Mouse (Mus musculus): ENCODE measurements around the gene Pcdh7. TPM values are rescaled to one million over a fixed set of nuclear protein-coding genes. Genes with fewer than 3 reads are reported as not detected.

Gene Pcdh7
- polyA plus RNA-seq, 2 experiments from 2014 or later: 0.06 TPM; not detected in 1

DNA sequence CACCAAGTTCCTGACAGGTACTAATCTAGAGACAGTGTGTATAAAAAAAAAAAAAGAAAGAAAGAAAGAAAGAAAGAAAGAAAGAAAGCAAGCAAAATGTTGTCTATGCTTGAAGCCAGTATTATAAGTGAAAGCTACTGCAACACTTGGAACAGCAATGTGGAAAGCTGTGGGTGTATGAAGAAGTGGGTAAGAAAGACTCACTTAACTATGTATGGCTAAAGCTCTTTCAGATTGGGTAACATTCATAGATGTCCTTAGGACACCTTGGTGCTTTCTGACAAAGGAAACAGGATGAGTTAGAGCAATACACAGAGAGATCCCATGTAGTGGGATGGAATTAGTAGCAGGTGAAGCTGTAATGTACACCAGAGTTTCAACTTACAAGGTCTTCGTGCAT, 32.6 kb downstream of the Pcdh7 start:
- no peak for ATAC-seq

DNA sequence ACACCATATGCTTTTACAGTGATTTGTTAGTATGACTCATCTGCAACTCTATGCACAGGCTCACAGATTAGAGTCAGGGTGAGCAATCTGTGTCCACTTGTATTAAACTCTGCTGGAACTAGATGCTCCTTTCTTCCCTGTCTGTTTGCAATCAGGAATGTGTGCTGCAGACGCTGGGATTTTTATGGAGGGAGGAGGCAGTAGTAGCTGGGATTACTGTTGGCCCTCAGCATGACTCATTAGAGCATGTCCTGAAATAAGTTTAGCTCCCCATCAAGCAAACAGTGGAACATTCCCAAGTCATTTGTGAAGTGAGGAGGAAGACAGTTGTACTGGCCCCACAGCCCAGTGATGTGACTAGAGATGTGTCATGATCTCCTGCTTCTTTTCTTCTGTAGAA, 38.0 kb downstream of the Pcdh7 start:
- no peak for ATAC-seq

DNA sequence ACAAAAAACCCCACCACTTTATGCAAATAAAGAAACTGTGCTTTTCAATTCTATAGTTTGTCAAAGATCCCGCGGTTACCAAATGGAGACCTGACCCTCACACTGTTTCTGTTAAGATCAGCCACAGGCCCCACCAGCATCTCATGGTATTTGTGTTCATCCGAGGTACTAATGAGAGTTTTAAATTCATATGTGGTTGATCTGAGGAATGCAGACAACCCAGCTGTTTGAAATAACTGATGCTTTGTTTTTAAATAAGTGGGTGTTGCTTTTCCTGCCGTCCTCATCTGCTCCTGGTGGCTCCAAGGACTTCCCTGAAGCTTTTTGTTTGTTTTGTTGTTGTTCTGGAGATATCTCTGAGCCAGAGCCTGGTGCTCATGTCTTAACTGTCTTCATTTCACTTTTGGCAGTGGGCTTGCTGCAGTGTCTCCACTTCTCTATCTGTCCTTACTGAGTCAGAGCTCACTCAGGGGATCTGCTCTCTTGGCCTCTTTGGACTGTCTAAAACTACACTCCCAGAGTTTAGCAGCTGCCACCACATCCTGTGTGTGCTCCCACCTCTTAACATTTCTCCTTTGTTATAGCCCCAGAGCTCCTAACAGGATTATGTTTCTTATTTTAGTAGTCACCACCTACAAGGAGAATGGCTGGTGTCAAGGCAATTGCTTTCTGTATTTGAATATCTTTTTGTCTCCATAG, 39.1 kb downstream of the Pcdh7 start:
- ATAC-seq: no peak

DNA sequence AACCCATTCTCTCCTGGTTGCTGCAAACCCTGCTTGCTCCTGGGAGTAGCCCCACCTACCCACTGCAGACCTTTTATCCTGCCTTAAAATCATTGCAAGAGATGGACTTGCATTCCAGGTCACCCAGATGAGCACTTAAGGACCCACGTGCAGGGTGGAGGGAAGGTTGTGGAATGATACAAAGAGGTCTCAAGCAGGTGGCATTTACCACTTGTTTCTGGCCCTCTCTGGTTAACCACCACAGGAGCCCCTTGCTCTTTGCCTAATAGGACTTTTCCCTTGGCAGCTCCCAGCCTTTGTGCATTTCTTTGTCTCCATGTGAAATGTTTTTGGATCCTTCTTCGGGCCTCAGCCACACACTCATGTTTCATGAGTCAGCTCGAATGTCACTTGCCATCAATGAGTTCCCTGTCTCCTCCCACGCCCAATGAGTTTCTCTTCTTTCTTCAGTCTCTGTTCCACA, 39.7 kb downstream of the Pcdh7 start:
- no peak for ATAC-seq

DNA sequence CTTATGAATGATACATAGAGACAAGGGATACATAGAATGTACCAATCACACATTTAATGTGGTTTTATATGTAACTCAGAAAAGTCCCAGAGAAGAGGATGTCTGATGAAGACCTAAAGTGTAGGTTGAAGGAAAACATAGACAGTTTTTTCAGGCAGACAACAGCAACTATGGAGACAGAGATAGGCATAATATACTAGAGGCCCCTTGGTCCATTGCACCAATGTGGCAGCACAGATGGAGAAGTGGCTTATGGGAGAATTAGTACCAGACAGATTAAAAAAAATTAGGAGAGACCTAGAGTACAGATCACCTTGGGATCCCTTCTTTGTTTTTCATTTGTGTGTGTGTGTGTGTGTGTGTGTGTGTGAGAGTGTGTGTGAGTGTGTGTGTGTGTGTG, 41.2 kb downstream of the Pcdh7 start:
- no peak for ATAC-seq

DNA sequence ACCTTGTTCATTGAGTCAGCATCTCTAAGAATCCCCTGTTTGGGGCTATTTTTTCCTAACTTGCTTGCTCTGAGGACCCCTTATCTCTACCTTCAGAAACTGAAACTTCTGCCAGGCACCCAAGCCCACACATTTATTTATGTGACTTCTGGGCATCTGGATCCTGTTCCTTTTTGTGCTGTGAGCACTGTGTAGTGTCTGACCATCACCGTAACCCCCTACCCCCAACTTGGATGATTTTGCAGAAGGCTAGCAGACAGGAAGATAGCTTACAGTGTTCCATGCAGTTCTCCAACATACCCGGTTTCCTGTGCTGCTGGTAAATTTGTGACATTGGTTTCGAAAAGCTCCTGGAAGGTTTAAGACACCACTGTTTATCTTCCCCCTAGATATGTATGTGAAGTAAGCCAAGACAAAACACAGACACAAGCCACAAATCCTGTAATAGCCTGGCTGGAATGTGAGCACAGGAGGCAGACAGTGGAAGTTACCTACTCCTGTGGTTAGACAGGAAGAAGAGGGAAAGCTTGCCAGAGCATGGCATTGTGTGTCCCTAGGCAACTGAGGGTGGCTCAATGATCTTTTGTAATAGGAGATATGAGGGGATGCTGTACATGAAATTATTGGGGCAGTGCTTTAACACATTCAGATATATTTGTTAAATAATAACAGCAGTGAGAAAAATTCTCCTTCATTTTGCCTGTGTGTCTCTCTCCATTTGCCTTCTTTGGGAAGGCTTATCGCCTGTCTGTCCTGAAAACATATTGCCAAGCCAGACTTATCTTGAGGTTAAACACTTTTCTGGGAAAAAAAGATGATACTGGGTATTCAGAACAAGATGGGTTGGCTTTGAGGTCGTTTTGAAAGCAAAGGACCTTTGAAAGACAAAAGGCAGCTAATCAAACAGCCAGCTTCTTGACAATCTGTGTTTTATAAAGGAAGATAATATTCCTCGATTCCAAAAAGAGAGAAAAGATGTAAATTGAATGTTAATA, 42.6 kb downstream of the Pcdh7 start:
- no peak for ATAC-seq

DNA sequence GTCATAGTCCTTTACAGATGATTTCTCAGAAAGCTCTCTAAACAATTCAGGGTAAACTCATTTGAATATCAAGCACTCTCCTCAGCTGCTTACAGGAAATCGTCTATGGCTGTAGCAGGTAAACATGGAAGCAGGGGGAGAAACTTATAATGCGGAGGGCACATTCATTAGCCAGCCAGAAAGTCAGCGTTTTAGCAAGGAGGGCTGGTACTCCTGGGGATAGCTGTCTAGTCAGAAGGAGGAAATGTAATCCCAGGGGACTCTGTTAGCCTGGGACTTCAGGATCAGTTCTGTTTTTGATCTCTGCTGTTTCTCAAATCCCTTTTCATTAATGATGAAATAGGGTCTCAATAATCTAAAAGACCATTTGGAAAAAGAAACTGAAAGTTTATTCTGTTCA, 47.6 kb downstream of the Pcdh7 start:
- ATAC-seq: no peak

DNA sequence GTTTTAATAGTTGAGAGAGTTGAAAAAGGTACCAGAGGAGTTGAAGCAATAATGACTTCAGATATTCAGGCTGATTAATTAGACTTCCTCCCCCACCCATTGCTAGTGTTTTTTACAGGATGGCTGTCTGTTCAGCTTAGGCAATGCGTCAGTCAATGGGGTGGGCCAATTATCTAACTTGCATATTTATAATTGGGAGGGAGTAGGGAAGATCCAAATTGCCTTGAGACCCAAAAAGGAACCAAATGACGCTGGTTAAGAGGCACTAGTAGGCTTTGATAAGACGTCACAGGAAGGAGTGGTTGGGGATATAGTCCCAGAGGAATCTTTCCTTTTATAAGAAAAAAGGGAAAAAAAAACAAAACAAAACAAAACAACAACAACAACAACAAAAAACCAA, 49.6 kb downstream of the Pcdh7 start:
- no peak for ATAC-seq

DNA sequence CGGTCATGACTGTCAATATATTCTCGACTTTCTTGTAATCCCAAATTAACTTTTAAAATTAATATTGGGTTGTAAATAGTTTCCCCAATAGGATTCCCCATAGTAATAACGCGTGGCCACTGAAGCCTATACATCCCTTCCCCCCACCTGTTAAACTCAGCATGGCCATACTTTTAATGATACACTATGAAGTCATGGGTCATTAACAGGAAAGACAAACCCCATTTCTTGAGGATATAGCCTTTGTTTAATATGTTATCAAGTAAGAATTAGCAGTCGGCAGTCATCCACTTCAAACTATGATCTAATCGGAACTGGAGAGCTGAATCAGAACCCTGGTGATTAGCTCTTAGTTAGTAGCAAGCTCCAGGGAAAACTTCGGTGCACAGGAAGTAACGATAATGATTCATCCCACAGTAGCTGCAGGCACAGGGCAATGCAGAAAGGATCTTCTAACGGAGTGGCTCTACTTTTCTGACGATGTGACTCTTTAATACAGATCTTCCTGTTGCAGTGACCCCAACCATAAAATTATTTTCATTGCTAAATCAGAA, 50.8 kb downstream of the Pcdh7 start:
- no peak for ATAC-seq

DNA sequence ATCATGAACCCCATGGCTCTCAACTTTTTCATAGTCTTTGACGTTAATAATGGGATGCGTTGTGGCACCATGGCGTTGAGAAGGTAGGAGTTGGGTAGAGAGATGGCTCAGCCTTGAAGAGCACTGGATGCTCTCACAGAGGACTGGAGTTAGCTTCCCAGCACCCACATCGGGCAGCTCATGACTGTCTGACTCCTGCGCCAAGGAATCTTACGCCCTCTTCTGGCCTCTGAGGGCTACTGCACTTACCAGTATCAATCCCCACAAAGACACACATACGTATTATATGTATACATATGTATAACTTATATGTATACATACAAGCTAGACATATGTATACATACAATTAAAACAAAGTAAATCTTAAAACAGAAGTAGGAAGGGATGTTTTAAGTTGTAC, 51.9 kb downstream of the Pcdh7 start:
- ATAC-seq: no peak

DNA sequence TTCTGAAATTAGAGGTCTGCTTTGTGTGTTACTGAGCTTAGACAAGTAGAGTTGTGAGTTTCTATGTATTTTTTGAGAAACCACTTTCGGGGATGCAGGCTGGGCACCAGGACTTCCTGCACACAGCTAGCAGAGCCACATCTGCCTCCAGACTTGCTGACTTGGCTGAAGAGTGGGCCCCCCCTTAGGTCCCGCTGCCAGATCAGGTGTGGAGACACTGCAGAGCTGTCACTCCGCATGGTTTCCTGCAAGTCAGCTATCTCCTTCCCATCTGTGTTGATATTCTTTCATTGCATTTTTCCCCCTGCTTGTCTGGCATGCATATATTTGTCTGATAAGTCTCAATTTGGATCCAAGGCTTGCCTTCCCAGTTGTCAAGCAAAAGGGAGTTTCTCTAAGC, 52.6 kb downstream of the Pcdh7 start:
- no peak for ATAC-seq

DNA sequence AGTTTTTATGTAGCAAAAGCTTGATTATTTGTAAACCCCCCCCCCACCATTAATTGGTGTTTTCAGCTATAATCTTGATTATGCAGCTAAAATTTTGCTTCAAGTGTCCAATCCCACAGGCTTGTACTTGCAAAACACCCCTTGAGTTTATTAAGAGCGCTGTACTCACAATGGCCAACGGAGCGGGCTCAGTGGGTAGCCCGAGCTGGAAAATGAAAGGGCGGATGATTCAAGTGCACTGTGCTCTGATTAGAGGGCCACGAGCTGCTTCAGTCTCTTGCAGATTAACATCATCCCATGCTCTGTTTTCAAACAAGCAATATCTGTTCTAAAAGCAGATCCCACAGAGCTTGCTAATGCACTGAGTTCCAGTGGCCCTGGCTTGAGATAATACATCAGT, 53.4 kb downstream of the Pcdh7 start:
- no peak for ATAC-seq

DNA sequence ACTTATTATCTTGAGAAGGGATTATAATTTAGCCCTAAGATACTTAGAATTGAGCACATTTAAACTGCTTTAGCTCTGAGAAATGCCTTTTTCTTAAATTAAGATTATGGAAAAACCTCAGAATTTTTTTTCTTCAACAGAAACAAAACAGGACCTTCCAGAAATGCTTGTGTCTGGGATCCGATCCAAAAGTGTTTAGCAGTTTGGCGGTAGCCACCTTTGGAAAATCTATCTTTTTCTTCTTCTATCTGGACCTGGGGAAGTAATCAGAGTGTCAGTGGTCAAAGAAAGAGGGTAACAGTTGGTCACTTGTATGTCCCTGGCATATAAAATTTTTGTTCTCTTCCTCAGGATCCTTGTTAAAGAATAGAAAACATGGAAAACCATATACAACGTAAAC, 54.9 kb downstream of the Pcdh7 start:
- no peak for ATAC-seq

DNA sequence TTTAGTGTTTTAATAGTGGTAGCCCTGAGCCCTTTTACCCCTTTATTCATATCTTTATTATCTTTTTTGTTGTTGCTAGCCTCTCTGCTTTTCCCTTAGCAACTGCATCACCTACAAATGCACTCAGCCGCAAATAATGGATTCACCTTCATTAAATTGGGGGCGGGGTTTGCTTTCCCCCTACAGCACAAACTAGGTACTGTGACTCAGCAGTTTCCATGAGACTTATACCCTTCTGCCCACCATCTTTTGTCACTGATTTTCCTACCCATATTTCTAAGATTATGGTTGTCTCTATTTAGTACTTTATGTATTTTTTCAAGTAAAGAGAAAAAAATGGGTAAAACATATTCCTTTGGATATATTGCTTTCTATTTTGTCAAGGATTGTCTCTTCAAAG, 56.7 kb downstream of the Pcdh7 start:
- ATAC-seq: no peak

DNA sequence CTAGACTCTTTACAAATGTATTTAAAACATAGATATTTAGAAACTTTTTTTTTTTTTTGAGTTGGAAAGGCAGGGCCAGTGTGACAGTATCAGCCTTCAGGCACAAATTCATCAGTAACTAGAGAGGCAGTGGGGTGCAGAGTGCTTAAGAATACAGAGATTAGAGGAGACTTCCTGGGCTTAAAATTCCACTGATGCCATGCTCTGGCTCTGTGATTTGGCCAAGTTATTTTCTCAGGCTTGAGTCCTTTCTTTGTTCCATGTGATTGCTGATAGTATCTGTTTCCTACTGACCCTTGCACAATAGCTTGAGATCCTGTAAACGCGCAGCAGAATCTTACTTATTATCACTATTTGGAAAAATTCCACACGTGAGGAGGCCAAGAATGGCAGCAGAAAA, 60.3 kb downstream of the Pcdh7 start:
- no peak for ATAC-seq

DNA sequence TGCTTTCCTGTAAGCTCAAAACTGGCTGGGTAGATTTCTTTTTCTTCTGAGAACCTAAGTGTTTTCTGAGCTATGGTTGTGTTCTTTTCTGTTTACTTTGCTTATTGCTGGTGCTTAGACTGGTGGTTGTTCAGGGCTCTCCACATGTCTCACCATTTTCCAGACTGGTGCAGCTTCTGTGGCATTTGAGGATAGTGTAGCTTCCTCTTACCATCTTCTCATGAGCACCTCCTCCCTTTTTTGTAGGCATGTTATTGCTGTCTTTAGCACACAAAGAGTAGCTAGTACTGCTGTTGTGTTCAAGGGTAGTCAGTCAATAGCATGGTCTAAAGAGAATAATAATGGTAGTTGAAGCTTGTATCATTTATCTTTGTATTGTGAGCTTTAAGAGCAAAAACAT, 62.2 kb downstream of the Pcdh7 start:
- no peak for ATAC-seq

DNA sequence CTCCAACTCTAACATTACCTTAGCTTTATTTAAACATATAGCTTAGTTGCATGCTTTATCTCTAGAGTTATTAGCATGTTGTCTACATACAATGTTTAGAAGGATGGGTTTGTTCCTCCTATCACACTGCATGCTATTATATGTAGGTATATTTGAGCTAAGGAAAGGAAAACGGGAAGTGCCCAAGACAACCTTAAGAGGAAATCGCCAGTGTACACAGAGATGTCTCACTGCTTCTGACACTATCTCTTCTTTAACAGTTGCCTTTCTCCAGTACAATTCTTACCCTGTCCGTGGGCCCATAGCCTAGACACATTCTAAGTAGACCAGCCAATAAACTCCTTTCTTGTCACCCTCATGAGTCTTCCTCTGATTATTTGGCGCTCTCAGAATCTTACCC, 62.8 kb downstream of the Pcdh7 start:
- ATAC-seq: no peak

DNA sequence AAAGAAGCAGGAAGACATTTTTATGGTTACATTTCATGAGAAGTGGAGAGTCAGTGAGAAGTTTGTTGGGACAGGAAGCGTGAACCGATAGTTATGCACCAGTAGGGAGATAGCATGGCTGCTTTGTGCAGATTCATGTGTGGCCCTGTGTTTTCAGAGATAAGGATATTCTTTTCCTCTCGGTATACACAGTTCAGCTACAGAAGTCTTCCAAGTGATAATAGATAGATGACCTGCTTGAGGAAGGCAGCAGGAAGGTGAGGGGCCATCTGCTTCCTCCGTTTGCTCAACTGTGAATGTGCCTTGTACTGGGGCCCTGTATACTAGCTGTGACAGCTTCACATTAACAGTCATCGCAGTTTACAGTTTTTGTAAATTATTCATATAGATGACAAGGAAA, 64.2 kb downstream of the Pcdh7 start:
- no peak for ATAC-seq

DNA sequence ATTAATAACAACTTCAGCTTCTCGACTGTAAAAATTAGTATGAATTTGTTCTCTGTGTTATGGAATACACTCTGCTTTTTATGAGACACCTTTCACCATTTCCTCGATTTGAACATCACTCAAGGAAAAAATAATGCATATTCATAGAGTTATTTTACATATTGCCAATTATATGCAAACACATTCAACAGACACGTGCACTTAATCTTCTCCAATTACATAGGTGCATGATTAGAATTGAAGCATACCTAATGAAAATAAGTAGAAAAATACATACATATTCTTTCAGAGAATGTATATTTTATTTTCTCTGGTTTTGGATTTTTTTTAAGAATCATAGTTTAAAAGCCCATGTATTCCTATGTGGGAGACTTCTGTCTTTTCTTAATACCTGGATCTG, 64.8 kb downstream of the Pcdh7 start:
- no peak for ATAC-seq

DNA sequence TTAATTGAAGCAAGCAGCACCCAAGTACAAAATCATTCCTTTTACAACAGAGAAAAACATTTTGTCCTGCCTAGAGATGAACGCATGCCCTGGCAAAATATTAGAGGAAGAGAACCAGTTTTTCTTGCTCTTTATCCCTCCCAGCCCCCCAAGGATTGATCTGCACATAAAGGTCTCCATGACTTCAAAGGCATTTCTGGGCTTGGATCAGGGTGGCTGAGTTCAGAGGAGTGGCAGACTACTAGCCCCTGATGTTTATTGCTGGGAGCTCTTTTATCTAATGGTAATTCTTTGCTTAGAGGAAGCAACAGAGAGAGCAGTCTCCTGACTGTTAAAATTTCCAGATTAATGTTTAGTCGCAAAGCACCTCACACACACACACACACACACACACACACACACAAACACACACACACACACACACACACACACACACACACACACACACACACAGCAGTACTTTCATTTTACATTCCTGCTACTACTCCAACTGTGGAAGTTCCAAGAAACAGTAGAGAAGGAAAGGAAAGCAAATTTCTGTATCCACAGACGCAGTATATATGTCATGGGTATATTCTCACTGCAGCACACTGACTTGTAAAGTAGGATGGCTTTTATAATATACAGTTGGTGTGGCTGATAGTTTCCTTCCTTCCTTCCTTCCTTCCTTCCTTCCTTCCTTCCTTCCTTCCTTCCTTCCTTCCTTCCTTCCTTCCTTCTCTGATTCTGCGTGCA, 71.2 kb downstream of the Pcdh7 start:
- no peak for ATAC-seq

DNA sequence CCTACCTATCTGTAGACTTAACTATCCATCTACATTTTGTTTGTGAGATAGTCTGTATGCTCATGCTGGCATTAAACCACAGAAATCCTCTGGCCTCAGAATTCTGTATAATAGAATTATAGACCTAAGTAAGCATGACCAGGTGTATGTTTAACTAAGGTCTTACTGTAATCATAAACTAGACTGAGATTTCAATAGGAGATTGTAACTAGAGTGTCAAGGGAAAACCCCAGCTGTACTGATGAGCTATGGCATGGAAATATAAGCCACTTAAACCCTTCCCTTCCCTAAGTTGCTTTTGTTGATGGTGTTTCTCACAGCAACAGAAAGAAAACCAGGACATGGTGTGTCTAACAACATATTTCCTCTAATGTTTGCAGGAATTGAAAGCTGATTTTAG, 78.6 kb downstream of the Pcdh7 start:
- ATAC-seq: no peak

DNA sequence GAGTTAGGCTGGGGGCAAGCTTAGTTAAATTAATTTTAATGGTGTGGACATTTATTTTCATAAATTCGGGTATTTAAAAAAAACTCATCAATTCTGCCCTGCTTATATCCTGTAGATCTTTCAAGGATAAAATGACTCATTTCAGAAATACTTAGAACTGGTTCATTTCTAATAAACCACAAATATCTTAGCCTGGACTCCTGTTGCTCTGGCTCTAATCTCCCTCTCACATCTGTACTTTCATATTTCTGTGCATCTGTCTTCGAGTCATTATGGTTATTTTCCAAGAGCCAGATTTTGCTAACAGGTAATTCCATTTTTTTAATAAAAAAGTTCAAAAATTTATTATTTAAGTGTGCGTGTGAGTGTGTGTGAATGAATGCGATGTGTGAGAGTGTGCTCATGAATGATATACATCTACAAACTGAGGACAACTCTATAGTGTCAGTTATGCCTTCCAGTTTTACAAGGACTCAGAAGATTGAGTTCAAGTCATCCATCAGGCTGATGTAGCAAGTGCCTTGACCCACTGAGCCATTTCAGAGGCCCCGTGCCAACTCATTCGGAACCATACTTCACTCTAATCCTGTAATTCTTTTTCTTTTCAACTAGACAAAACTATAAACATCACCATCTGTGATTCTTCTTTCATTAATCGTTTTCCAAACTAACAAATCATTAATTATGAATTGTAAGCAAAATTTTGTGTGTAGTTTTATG, 80.3 kb downstream of the Pcdh7 start:
- no peak for ATAC-seq
